Mouse (Mus musculus) testis, adult 2 months (tissue): ENCODE measurements around the gene Ahcy. TPM values are rescaled to one million over a fixed set of nuclear protein-coding genes. Genes with fewer than 3 reads are reported as not detected.

Experiments
- H3K27ac ChIP-seq: fragments of 200-500 bp; 2 replicates; pipeline ENCODE4 v1.5.1; 2012; ENCODE audit warnings: low read depth, low read length; ENCODE audit not compliant: control insufficient read depth, insufficient read depth
- H3K27me3 ChIP-seq: fragments of 200-500 bp; 2 replicates; pipeline ENCODE4 v1.6.1; 2012; ENCODE audit warnings: mild to moderate bottlenecking, low read length, moderate library complexity; ENCODE audit not compliant: control insufficient read depth, insufficient read depth
- H3K36me3 ChIP-seq: fragments of 200-500 bp; 2 replicates; pipeline ENCODE4 v1.6.1; 2012; ENCODE audit warnings: mild to moderate bottlenecking, low read length; ENCODE audit not compliant: control insufficient read depth, insufficient read depth
- H3K4me1 ChIP-seq: fragments of 200-500 bp; 2 replicates; pipeline ENCODE4 v1.6.1; 2012; ENCODE audit warnings: low read length; ENCODE audit not compliant: control insufficient read depth, insufficient read depth
- H3K4me3 ChIP-seq: fragments of 200-500 bp; 2 replicates; pipeline ENCODE4 v1.5.1; 2012; ENCODE audit warnings: low read depth, mild to moderate bottlenecking, low read length, moderate library complexity, mixed read lengths; ENCODE audit not compliant: control insufficient read depth
- CTCF ChIP-seq: fragments of 200-500 bp; IDR thresholded peaks from 2 replicates; pipeline ENCODE4 v1.5.1; 2012; ENCODE audit warnings: low read depth, mild to moderate bottlenecking, inconsistent platforms, low read length, moderate library complexity; ENCODE audit not compliant: control insufficient read depth, insufficient read depth, insufficient replicate concordance
- POLR2A ChIP-seq: fragments of 200-500 bp; IDR thresholded peaks from 2 replicates; pipeline ENCODE4 v1.6.1; 2012; ENCODE audit warnings: low read depth, mild to moderate bottlenecking, inconsistent platforms, low read length, moderate library complexity; ENCODE audit not compliant: control insufficient read depth
- polyA plus RNA-seq: library from polyadenylated mRNA; depleted of rRNA; stranded (reverse); fragments of >200 nt; gene quantifications from 2 replicates; pipeline ENCODE4 v1.2.3, GENCODE M21; 2012; rRNA removed

Gene Ahcy
- polyA plus RNA-seq, 1 experiment = 28.3 TPM

GRCm38 (mm10) chr2:155012991-155013390, 61.3 kb downstream of the Ahcy start:
- H3K36me3 ChIP-seq = no peaks in the 10 kb centered on the region
- no peaks in the 10 kb centered on the region for H3K4me1 ChIP-seq
- TF ChIP-seq POLR2A (no peak), CTCF (no peak)
- H3K4me3 ChIP-seq = no peak overlapping the region
- no peaks in the 10 kb centered on the region for H3K27me3 ChIP-seq
- H3K27ac ChIP-seq = no peak overlapping the region

DNA sequence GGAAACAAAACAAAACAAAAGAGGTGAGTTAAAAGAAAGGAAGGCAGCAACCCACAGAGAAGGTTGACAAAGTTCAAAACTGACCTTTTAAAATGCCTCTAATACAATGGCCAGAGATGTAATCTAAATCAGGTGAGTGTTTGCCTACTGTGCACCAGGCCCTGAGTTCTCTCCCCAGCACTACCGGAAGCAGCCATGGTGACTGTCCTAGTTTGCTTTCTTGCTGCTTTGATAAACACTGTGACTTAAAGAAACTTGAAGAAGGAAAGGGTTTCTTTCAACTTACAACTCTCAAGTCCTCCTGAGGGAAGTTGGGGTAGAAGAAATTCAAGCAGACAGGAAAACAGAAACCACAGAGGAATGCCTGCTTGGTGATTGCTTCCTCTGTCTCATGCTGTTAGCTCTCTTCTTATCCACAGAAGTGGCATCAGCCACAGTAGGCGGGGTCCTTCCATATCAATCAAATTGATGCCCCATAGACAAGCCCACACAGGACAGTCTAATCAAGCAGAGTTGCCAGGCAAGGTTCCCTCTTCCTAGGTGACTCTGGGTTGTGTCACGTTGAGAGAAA, 63.1 kb downstream of the Ahcy start:
- Histone ChIP-seq H3K36me3 (no peaks in the 10 kb centered on the region), H3K4me1 (no peaks in the 10 kb centered on the region), H3K27ac (no peak overlapping the region), H3K4me3 (no peak overlapping the region), H3K27me3 (no peaks in the 10 kb centered on the region)
- TF ChIP-seq POLR2A (no peak), CTCF (no peak)

Other genes with a start within 250 kb of the Ahcy start
- gene Eif2s2, start 181.6 kb downstream of the Ahcy start, polyA plus RNA-seq = 23.3 and 24.5 TPM in 2 replicates
- 42.6 and 58.7 TPM in 2 replicates for gene Gm14226, start 56.2 kb downstream of the Ahcy start, polyA plus RNA-seq
- gene Itch, start 59.0 kb upstream of the Ahcy start, polyA plus RNA-seq = 6.6 and 8.1 TPM in 2 replicates
- gene Dynlrb1, start 162.0 kb upstream of the Ahcy start, polyA plus RNA-seq = 53.6 and 60.8 TPM in 2 replicates
- 897 and 985 TPM in 2 replicates for gene Map1lc3a, start 201.8 kb upstream of the Ahcy start, polyA plus RNA-seq